Mouse (Mus musculus): ENCODE data around the gene AI837181.

AI837181 gene

GRCm38 (mm10) chr19:5418750-5419466 lies 6.0 kb upstream of the AI837181 start:
- no peak for DNase-seq

GRCm38 (mm10) chr19:5419630-5420029 lies 5.3 kb upstream of the AI837181 start:
- no peak for DNase-seq

- no peak for DNase-seq
Observed at GRCm38 (mm10) chr19:5420579-5420978, 4.4 kb upstream of the AI837181 start.

GRCm38 (mm10) chr19:5421784-5422183 lies 3.2 kb upstream of the AI837181 start:
- peak; percentile 36 for DNase-seq

- DNase-seq = peak; percentile 51
Observed at GRCm38 (mm10) chr19:5422267-5422666, 2.7 kb upstream of the AI837181 start.

- peak; percentile 50 for DNase-seq
Observed at GRCm38 (mm10) chr19:5422895-5423443, 2.0 kb upstream of the AI837181 start.

GRCm38 (mm10) chr19:5423561-5423960 lies 1.4 kb upstream of the AI837181 start:
- DNase-seq = peak; percentile 42

GRCm38 (mm10) chr19:5424092-5424781 lies 707 bp upstream of the AI837181 start:
- peak; percentile 87 for DNase-seq

- peak; percentile 37 for DNase-seq
Observed at GRCm38 (mm10) chr19:5425906-5426565, 1.1 kb downstream of the AI837181 start.

- no peak for DNase-seq
Observed at GRCm38 (mm10) chr19:5426640-5427290, 1.8 kb downstream of the AI837181 start.

GRCm38 (mm10) chr19:5428083-5428482 lies 3.1 kb downstream of the AI837181 start:
- DNase-seq = peak; percentile 56

- no peak for DNase-seq
Observed at GRCm38 (mm10) chr19:5429219-5429618, 4.3 kb downstream of the AI837181 start.

GRCm38 (mm10) chr19:5429806-5430205 lies 4.9 kb downstream of the AI837181 start:
- peak; percentile 24 for DNase-seq

- peak; percentile 43 for DNase-seq
Observed at GRCm38 (mm10) chr19:5430408-5430807, 5.5 kb downstream of the AI837181 start.

GRCm38 (mm10) chr19:5431911-5432464 lies 7.0 kb downstream of the AI837181 start:
- no peak for DNase-seq

GRCm38 (mm10) chr19:5432992-5433852 lies 8.3 kb downstream of the AI837181 start:
- DNase-seq = peak; percentile 77

- DNase-seq = no peak
Observed at GRCm38 (mm10) chr19:5433951-5434350, 9.0 kb downstream of the AI837181 start.

GRCm38 (mm10) chr19:5444371-5444908 lies 19.5 kb downstream of the AI837181 start:
- DNase-seq = no peak

GRCm38 (mm10) chr19:5444954-5445353 lies 20.0 kb downstream of the AI837181 start:
- no peak for DNase-seq

- no peak for DNase-seq
Observed at GRCm38 (mm10) chr19:5445747-5446146, 20.8 kb downstream of the AI837181 start.
